Mouse (Mus musculus): Measurements from ENCODE around the gene Dip2b. TPM values are rescaled to one million over a fixed set of nuclear protein-coding genes. Genes with fewer than 3 reads are reported as not detected.

Dip2b gene
- total RNA-seq, 2 experiments from 2014 or later = 38.7 to 39.2 TPM

- DNase-seq = no peak
These were observed 46.4 kb downstream of the Dip2b start for GRCm38 (mm10) chr15:100084882-100085281.

GRCm38 (mm10) chr15:100088021-100088420, 49.6 kb downstream of the Dip2b start:
- DNase-seq = no peak

GRCm38 (mm10) chr15:100089645-100090053, 51.2 kb downstream of the Dip2b start:
- peak; percentile 17 for DNase-seq

GRCm38 (mm10) chr15:100091818-100092217, 53.4 kb downstream of the Dip2b start:
- DNase-seq = no peak

GRCm38 (mm10) chr15:100092258-100092657, 53.8 kb downstream of the Dip2b start:
- no peak for DNase-seq

- DNase-seq = no peak
These were observed 58.3 kb downstream of the Dip2b start for GRCm38 (mm10) chr15:100096587-100097428.

- no peak for DNase-seq
These were observed 61.9 kb downstream of the Dip2b start for GRCm38 (mm10) chr15:100100336-100100735.

- no peak for DNase-seq
These were observed 62.7 kb downstream of the Dip2b start for GRCm38 (mm10) chr15:100101206-100101605.

- no peak for DNase-seq
These were observed 65.7 kb downstream of the Dip2b start for GRCm38 (mm10) chr15:100104126-100104525.

GRCm38 (mm10) chr15:100108071-100108782, 69.8 kb downstream of the Dip2b start:
- DNase-seq = no peak

- DNase-seq = no peak
These were observed 71.5 kb downstream of the Dip2b start for GRCm38 (mm10) chr15:100109916-100110315.

GRCm38 (mm10) chr15:100111891-100112290, 73.4 kb downstream of the Dip2b start:
- DNase-seq = no peak

- DNase-seq = no peak
These were observed 74.0 kb downstream of the Dip2b start for GRCm38 (mm10) chr15:100112309-100112966.

GRCm38 (mm10) chr15:100113343-100114275, 75.1 kb downstream of the Dip2b start:
- DNase-seq = no peak

- no peak for DNase-seq
These were observed 77.0 kb downstream of the Dip2b start for GRCm38 (mm10) chr15:100115416-100115815.

- DNase-seq = no peak
These were observed 77.9 kb downstream of the Dip2b start for GRCm38 (mm10) chr15:100116325-100116724.

- no peak for DNase-seq
These were observed 80.8 kb downstream of the Dip2b start for GRCm38 (mm10) chr15:100119225-100119788.

- DNase-seq = peak; percentile 58
These were observed 83.0 kb downstream of the Dip2b start for GRCm38 (mm10) chr15:100121437-100121836.

- DNase-seq = no peak
These were observed 85.4 kb downstream of the Dip2b start for GRCm38 (mm10) chr15:100123867-100124266.

GRCm38 (mm10) chr15:100125245-100125644, 86.8 kb downstream of the Dip2b start:
- DNase-seq = peak; percentile 32

GRCm38 (mm10) chr15:100126456-100127107, 88.1 kb downstream of the Dip2b start:
- peak; percentile 92 for DNase-seq
